ENCODE assay signal across 16 mouse cellular contexts in the genomic region with DNA sequence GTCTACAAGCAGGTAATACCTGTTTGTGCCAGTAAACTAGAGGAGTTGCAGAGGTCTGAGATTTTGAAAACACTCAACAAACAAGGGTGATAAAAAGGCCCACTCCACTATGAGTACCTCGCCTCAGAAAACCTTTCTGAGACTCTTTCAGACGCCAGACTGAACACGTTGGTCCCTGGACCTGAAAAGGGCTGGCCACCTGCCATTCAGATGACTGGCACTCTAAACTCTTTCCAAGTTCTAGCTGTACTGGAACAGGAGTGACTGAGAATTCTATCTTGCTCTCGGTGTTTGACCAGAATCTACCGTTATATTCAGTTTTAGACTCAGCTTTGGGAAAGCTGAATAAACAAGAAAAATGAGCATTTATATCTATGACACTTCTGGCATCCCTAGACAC. TPM values are rescaled to one million over a fixed set of nuclear protein-coding genes. Genes with fewer than 3 reads are reported as not detected.
A peak's percentile ranks its signal among the peaks of the same experiment; 100 is the strongest.
DNase-seq lines count a peak whose midpoint lies in the region; ATAC-seq lines count a peak whose summit lies in the region.
"Had no signal": no experiment of that assay in that cellular context is flagged by ENCODE, and none has a peak within 500 bp of the region (broad histone marks: within the 10 kb centered on the region; RNA-seq: fewer than 3 reads in every experiment).

No protein-coding gene starts in this region.

- no peak overlapping the region for H3K27ac ChIP-seq in forebrain, embryonic 16.5 days (ENCODE audit: low read length)
- no peak overlapping the region for H3K27ac ChIP-seq in forebrain, embryonic 12.5 days
- no peak overlapping the region for H3K27ac ChIP-seq in embryonic facial prominence, embryonic 10.5 days (replicated peaks)
- H3K27ac ChIP-seq: gastrocnemius, adult 2 months had no signal

- 27% methylated on average over 5 of the region's 5 CpGs for WGBS in forebrain, embryonic 16.5 days
- 82% methylated on average over 5 of the region's 5 CpGs for WGBS in forebrain, embryonic 12.5 days
- 86% methylated on average over 5 of the region's 5 CpGs for whole genome bisulfite sequencing in embryonic facial prominence, embryonic 10.5 days

- no peak overlapping the region for H3K9ac ChIP-seq in forebrain, embryonic 16.5 days (replicated peaks; ENCODE audit: low read depth, low read length)
- no peak overlapping the region for H3K9ac ChIP-seq in forebrain, embryonic 12.5 days
- H3K9ac ChIP-seq: lung, embryonic 14.5 days had no signal

- H3K27me3 ChIP-seq in forebrain, embryonic 16.5 days (replicated peaks; ENCODE audit: control insufficient read depth, insufficient read depth, low read length) = no peaks in the 10 kb centered on the region
- H3K27me3 ChIP-seq in forebrain, embryonic 12.5 days = no peaks in the 10 kb centered on the region
- H3K27me3 ChIP-seq in embryonic facial prominence, embryonic 10.5 days (replicated peaks; ENCODE audit: low read depth, poor library complexity, severe bottlenecking) = no peaks in the 10 kb centered on the region

- peak; percentile 33 for DNase-seq in left cerebral cortex, postnatal 4 days
- DNase-seq in left cerebral cortex, adult 9 months (ENCODE audit: low spot score in 2 of 2) = no peak
- DNase-seq in heart, adult 8-10 months (ENCODE audit: low spot score) = peak; percentile 57
- no peak for DNase-seq in c-Kit-positive CD71-positive TER-119-positive erythroid progenitor cells, embryonic 14.5 days (ENCODE audit: low spot score)
- no peak for DNase-seq in embryonic facial prominence, embryonic 10.5 days (ENCODE audit: low spot score)
- DNase-seq: adrenal gland, postnatal 36 days; gastrocnemius, adult 2 months; lung, embryonic 14.5 days; right cerebral cortex, postnatal 4 days had no signal

- H3K36me3 ChIP-seq in forebrain, embryonic 16.5 days (ENCODE audit: control insufficient read depth, insufficient read depth) = no peaks in the 10 kb centered on the region
- no peaks in the 10 kb centered on the region for H3K36me3 ChIP-seq in forebrain, embryonic 12.5 days (replicated peaks)
- no peaks in the 10 kb centered on the region for H3K36me3 ChIP-seq in embryonic facial prominence, embryonic 10.5 days (replicated peaks)
- H3K36me3 ChIP-seq: G1E had no signal

- intact Hi-C loops in left cerebral cortex, postnatal 4 days (cut with DNase I) = no loop called here

- H3K4me2 ChIP-seq in forebrain, embryonic 16.5 days (ENCODE audit: low read length) = no peak overlapping the region
- no peak overlapping the region for H3K4me2 ChIP-seq in forebrain, embryonic 12.5 days
- H3K4me2 ChIP-seq: lung, embryonic 14.5 days had no signal

- no peaks in the 10 kb centered on the region for H3K9me3 ChIP-seq in forebrain, embryonic 16.5 days (ENCODE audit: control insufficient read depth, low read length)
- no peaks in the 10 kb centered on the region for H3K9me3 ChIP-seq in forebrain, embryonic 12.5 days
- H3K9me3 ChIP-seq in embryonic facial prominence, embryonic 10.5 days = no peaks in the 10 kb centered on the region
- H3K9me3 ChIP-seq: G1E; megakaryocyte, embryonic 14.5 days had no signal

- peak; percentile 42; the same call in 1 of the 2 replicates for ATAC-seq in forebrain, embryonic 16.5 days
- no peak for ATAC-seq in forebrain, embryonic 12.5 days (ENCODE audit: low FRiP score)
- ATAC-seq in megakaryocyte-erythroid progenitor cell, adult 5-6 weeks (replicated peaks; ENCODE audit: low FRiP score, low TSS enrichment, poor library complexity, severe bottlenecking) = 0 out of 2 replicates have a peak, but pooled peaks have one; percentile 12
- ATAC-seq: inflammation-experienced regulatory T-cells, adult 6 months had no signal

- no peaks in the 10 kb centered on the region; the same call in 1 of the 2 replicates for H3K4me1 ChIP-seq in forebrain, embryonic 16.5 days (replicated peaks; ENCODE audit: control insufficient read depth, insufficient read depth, low read length)
- 0 out of 2 replicates have a peak, but pooled peaks cover 2% of the 10 kb centered on the region for H3K4me1 ChIP-seq in forebrain, embryonic 12.5 days
- no peaks in the 10 kb centered on the region; the same call in 1 of the 2 replicates for H3K4me1 ChIP-seq in embryonic facial prominence, embryonic 10.5 days

- no peak overlapping the region for H3K4me3 ChIP-seq in forebrain, embryonic 16.5 days (replicated peaks; ENCODE audit: low read length)
- no peak overlapping the region for H3K4me3 ChIP-seq in forebrain, embryonic 12.5 days (replicated peaks)
- no peak overlapping the region for H3K4me3 ChIP-seq in embryonic facial prominence, embryonic 10.5 days
- H3K4me3 ChIP-seq: gastrocnemius, adult 2 months; megakaryocyte, embryonic 14.5 days had no signal

RNA-seq across cellular contexts. Expression of a gene that starts 43.4 kb away (rescaled TPM):
- polyA plus RNA-seq in forebrain, embryonic 16.5 days (2015; fragmentation: Nextera tagmentation; extraction: Ambion mirVana) = 6.4 and 6.7 TPM in 2 replicates
- 6.3 and 6.4 TPM in 2 replicates for polyA plus RNA-seq in forebrain, embryonic 12.5 days (2016; fragmentation: Nextera tagmentation; extraction: Ambion mirVana)
- total RNA-seq in left cerebral cortex, postnatal 4 days (2021) = 10 to 100 TPM; 31.4 to 33.5 TPM
- total RNA-seq in heart, adult 8-10 months (2022) = under 1 TPM; 0.09 to 0.25 (median 0.17) TPM
- total RNA-seq in megakaryocyte-erythroid progenitor cell, adult 5-6 weeks (2014; fragmentation: Nextera tagmentation) = 1.1 TPM in 1 of 2 replicates, not detected in the other
- total RNA-seq in megakaryocyte-erythroid progenitor cell, adult 5-6 weeks (2017) = not detected in 2 replicates
- 1.6 and 2.4 TPM in 2 replicates for polyA plus RNA-seq in embryonic facial prominence, embryonic 10.5 days (2016; fragmentation: Nextera tagmentation; extraction: Ambion mirVana)
- polyA plus RNA-seq: C2C12, G1E had no signal

Comparison
In these comparisons a context has a peak if more than half of its experiments do, and no peak if none do; other contexts are left out.
1. DNase-seq: peak in left cerebral cortex, postnatal 4 days (single experiment) and heart, adult 8-10 months (single experiment); none in left cerebral cortex, adult 9 months (0 of 2), c-Kit-positive CD71-positive TER-119-positive erythroid progenitor cells, embryonic 14.5 days (single experiment) and embryonic facial prominence, embryonic 10.5 days (single experiment).
2. RNA of a gene that starts 43.4 kb away (total RNA-seq): 31.4 to 33.5 TPM in left cerebral cortex, postnatal 4 days; 1.1 TPM in megakaryocyte-erythroid progenitor cell, adult 5-6 weeks and 0.09 to 0.25 TPM in heart, adult 8-10 months; every median in the first group is over 10 times any median in the second.